Mouse (Mus musculus) heart, embryonic 11.5 days (tissue): ENCODE data around the gene Ubr4. TPM values are rescaled to one million over a fixed set of nuclear protein-coding genes. Genes with fewer than 3 reads are reported as not detected.

Experiments used
- ATAC-seq: fragments of 200-750 bp; cut with Nextera tagmentation; replicated peaks from 2 replicates; pipeline ENCODE4 v1.8.0; 2017; ENCODE audit warnings: moderate library complexity; ENCODE audit not compliant: insufficient number of reproducible peaks, low FRiP score, low TSS enrichment
- H3K27ac ChIP-seq: fragments of 300-500 bp; sonication (generic); 2 replicates; pipeline ENCODE4 v1.5.1; 2014; ENCODE audit warnings: mild to moderate bottlenecking, low read depth, low read length
- H3K27me3 ChIP-seq: fragments of 300-500 bp; sonication (generic); 2 replicates; pipeline ENCODE4 v1.6.1; 2014; ENCODE audit warnings: mild to moderate bottlenecking, low read length, mixed read lengths; ENCODE audit not compliant: control insufficient read depth, insufficient read depth
- H3K36me3 ChIP-seq: fragments of 300-500 bp; sonication (generic); 2 replicates; pipeline ENCODE4 v1.6.1; 2014; ENCODE audit warnings: mild to moderate bottlenecking, low read length, moderate library complexity, mixed read lengths; ENCODE audit not compliant: control insufficient read depth, insufficient read depth
- H3K4me1 ChIP-seq: fragments of 300-500 bp; sonication (generic); 2 replicates; pipeline ENCODE4 v1.6.1; 2014; ENCODE audit warnings: low read length; ENCODE audit not compliant: control insufficient read depth, insufficient read depth
- H3K4me2 ChIP-seq: fragments of 300-500 bp; sonication (generic); 2 replicates; pipeline ENCODE4 v1.6.1; 2014; ENCODE audit warnings: mild to moderate bottlenecking, moderate library complexity
- H3K4me3 ChIP-seq: fragments of 300-500 bp; sonication (generic); 2 replicates; pipeline ENCODE4 v1.5.1; 2014; ENCODE audit warnings: low read depth, low read length
- H3K9ac ChIP-seq: fragments of 300-500 bp; sonication (generic); 2 replicates; pipeline ENCODE4 v1.6.1; 2014; ENCODE audit warnings: mild to moderate bottlenecking, low read depth, low read length, moderate library complexity
- H3K9me3 ChIP-seq: fragments of 300-500 bp; sonication (generic); replicated peaks from 2 replicates; pipeline ENCODE4 v1.6.1; 2016; ENCODE audit warnings: low read length; ENCODE audit not compliant: control insufficient read depth
- WGBS: fragments of 180-500 bp; shearing (Covaris S2); extraction: QIAGEN DNeasy Blood & Tissue Kit; methylation state at CpG from one replicate; pipeline ENCODE4 v1.1.7; 2014; ENCODE audit not compliant: insufficient replicate concordance; 5-methylcytosine and 5-hydroxymethylcytosine counted together
- polyA plus RNA-seq: library from polyadenylated mRNA; unstranded; fragments of >200 nt; fragmentation: Nextera tagmentation; extraction: Ambion mirVana; gene quantifications from 2 replicates; pipeline ENCODE4 v1.2.1, GENCODE M21; 2014

Gene Ubr4
- polyA plus RNA-seq, 1 experiment from 2014 or later, result 71.5 TPM

DNA sequence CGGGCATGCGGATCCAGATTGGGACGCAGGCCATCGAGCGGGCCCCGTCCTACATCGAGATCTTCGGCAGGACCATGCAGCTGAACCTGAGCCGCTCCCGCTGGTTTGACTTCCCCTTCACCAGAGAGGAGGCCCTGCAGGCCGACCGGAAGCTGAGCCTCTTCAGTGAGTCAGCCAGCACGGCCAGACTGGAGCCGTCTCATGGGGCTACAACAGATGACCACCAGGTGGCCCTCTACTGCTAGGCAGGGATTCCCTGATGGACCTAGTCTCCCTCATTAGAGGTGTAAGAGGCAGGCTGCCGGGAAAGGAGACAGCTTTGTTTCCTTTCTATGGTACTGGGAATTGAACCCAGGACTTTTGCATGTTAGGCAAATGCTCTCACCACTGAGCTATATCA is 77.8 kb downstream of the Ubr4 start:
- Histone ChIP-seq H3K9ac (no peak overlapping the region), H3K4me1 (peaks cover 16% of the 10 kb centered on the region), H3K9me3 (no peaks in the 10 kb centered on the region), H3K4me2 (no peak overlapping the region), H3K36me3 (peaks cover 67% of the 10 kb centered on the region), H3K27me3 (no peaks in the 10 kb centered on the region), H3K4me3 (no peak overlapping the region), H3K27ac (no peak overlapping the region)
- 49% methylated on average over 15 of the region's 15 CpGs for WGBS
- no peak; the same call in 1 of the 2 replicates for ATAC-seq

DNA sequence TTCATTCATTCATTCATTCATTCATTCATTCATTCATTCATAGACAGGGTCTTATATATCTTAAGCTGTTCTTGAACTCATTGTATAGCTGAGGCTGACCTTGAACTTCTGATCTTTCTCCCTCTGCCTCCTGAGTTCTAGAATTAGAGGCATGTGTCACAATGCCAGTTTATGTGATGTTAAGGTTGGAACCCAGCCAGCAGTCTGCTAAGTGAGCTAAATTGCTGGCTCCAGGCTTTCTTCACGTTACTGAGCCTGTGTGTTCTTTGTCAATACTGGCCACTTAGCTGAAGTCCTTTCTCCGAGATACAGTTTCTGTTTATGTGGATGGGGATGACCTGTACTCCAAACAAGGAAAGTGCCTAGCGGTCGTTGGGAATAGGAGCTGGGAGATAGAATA is 78.5 kb downstream of the Ubr4 start:
- Histone ChIP-seq H3K4me2 (no peak overlapping the region), H3K36me3 (peaks cover 65% of the 10 kb centered on the region), H3K27ac (no peak overlapping the region; the same call in 1 of the 2 replicates), H3K4me3 (no peak overlapping the region), H3K4me1 (peaks cover 16% of the 10 kb centered on the region), H3K9me3 (no peaks in the 10 kb centered on the region), H3K27me3 (no peaks in the 10 kb centered on the region), H3K9ac (no peak overlapping the region)
- WGBS, result 55% methylated on average over 4 of the region's 4 CpGs
- no peak for ATAC-seq

DNA sequence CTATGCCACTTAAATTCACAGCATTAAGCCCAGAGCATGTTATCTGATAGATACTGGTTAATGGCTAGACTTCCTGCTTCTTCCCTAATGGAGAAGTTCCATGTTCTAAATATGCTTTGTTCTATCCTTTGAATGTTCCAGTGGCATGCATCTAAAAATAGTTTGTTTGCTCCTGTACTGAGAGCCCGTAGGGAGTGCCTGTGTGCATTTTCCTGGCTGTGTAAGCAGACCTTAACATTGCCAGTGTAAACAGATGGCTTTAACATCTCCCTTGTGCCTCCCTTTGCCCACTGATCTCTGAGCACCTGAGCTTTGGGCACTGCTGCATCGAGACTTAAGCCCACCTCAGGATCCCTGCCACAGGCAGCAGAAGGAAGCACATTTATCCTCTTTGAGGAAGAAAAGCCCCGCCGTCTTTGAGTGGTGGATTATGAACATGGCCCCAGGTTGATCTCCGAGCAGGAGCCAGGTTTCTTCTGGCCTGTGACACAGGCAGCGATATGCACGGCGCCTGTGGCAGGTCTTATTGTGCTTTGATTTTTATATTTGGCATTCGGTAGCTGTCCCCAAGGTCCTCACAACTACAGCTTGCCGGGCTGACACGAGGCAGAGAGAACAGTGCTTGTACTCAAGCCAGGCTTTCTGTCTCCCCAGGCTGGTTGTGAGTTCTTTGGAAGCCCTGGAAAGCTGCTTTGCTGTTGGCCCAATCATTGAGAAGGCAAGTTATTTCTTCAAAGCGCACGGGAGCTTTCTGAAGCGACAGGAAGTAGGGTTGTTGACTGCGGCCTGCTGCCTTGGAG is 80.8 kb downstream of the Ubr4 start:
- 77% methylated on average over 15 of the region's 15 CpGs for WGBS
- peaks cover 16% of the 10 kb centered on the region for H3K4me1 ChIP-seq
- H3K36me3 ChIP-seq, result peaks cover 66% of the 10 kb centered on the region
- H3K9me3 ChIP-seq, result no peaks in the 10 kb centered on the region
- no peaks in the 10 kb centered on the region for H3K27me3 ChIP-seq
- H3K27ac ChIP-seq, result peak overlapping the region; percentile 77
- H3K9ac ChIP-seq, result no peak overlapping the region
- H3K4me2 ChIP-seq, result no peak overlapping the region
- no peak overlapping the region for H3K4me3 ChIP-seq
- no peak for ATAC-seq

DNA sequence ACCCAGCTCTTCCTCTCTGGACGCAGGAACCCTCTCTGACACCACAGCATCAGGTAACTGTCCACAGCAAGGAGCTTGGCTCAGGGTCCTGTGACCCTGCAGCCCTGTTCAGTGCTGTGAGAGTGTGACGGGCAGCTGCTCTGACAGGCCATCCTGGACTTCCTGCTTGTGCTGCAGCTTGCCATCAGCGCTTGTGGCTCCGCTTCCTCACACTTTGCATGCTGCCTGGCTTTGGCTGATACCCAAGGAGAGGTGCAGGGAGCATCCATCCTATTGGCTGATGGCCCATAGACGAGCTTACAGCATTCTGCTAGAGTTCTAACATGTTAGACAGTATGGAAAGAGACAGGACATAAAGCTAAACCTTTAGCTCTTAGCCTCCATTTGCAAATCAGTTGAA is 88.8 kb downstream of the Ubr4 start:
- H3K4me2 ChIP-seq, result no peak overlapping the region
- no peak overlapping the region for H3K27ac ChIP-seq
- no peaks in the 10 kb centered on the region for H3K4me1 ChIP-seq
- 85% methylated on average over 5 of the region's 5 CpGs for WGBS
- peaks cover 62% of the 10 kb centered on the region for H3K36me3 ChIP-seq
- H3K9me3 ChIP-seq, result no peaks in the 10 kb centered on the region
- no peak for ATAC-seq
- H3K4me3 ChIP-seq, result no peak overlapping the region
- no peak overlapping the region for H3K9ac ChIP-seq
- no peaks in the 10 kb centered on the region for H3K27me3 ChIP-seq

DNA sequence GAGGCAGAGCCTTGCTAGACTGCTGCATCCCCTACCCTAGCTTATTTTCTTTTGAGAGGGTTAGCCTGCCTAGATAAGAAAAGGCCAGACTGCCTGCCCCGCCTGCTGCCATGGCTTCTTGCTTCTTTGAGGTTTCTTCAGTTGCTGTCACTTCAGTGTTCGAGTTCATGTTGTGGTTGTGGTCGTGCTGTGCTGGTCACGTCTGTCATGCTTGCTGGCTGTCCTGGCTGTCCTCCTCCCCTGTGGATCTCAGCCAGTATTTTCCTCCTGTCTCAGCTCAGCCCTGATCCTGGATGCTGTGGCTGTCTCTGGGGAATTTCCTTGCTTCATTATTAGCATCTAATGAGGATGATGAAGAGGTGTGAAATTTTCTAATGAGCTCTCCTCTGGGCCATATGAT is 89.4 kb downstream of the Ubr4 start:
- no peak overlapping the region for H3K4me3 ChIP-seq
- WGBS, result 86% methylated on average over 4 of the region's 4 CpGs
- no peak for ATAC-seq
- no peaks in the 10 kb centered on the region for H3K27me3 ChIP-seq
- no peak overlapping the region for H3K27ac ChIP-seq
- H3K4me1 ChIP-seq, result no peaks in the 10 kb centered on the region
- peaks cover 61% of the 10 kb centered on the region for H3K36me3 ChIP-seq
- H3K9ac ChIP-seq, result no peak overlapping the region
- H3K4me2 ChIP-seq, result no peak overlapping the region
- H3K9me3 ChIP-seq, result no peaks in the 10 kb centered on the region

DNA sequence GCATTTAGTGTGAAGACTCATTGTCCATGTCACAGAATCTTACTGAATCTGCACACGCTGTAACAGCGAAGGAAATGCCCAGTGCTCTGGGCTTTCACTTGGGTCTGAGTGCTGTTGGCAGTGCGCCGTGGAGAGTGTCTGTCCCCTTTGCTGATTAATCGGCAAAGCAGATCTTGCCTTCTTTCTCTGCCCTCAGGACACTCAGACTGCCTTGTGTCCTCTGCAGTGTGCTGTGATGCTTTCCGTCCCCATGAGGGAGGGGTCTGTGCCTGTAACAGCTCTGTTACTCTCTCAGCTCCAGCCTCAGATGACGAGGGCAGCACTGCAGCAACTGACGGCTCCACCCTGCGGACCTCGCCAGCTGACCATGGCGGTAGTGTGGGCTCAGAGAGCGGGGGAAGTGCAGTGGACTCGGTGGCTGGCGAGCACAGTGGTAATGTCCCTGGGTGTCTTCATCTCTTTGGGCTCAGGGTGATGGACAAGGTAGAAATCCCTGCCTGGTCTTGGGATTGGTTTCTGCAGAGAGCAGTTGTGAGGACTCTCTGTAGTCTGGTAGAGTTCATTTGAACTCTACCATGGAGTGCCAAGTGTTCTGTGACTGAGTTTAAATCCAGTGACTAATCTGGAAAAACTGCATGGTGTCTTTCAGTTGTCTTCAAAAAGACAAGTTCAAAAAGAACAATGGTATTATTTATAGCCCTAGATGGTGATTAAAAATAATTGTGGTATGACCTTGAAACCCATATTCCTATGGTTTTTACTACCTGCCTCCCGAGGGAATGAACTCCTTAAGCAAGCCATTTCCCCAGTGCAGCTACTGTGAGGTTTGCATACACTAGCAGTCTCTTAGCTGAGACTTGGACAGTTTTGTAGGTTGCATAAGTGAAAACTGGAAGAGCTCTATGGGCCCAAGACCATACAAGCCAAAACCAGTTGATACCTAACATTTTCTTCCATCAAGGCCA is 90.3 kb downstream of the Ubr4 start:
- 89% methylated on average over 15 of the region's 15 CpGs for WGBS
- H3K4me3 ChIP-seq, result no peak overlapping the region
- no peak for ATAC-seq
- H3K36me3 ChIP-seq, result peaks cover 56% of the 10 kb centered on the region
- H3K9ac ChIP-seq, result no peak overlapping the region
- no peaks in the 10 kb centered on the region for H3K9me3 ChIP-seq
- no peaks in the 10 kb centered on the region for H3K27me3 ChIP-seq
- no peaks in the 10 kb centered on the region for H3K4me1 ChIP-seq
- no peak overlapping the region for H3K27ac ChIP-seq
- H3K4me2 ChIP-seq, result no peak overlapping the region

DNA sequence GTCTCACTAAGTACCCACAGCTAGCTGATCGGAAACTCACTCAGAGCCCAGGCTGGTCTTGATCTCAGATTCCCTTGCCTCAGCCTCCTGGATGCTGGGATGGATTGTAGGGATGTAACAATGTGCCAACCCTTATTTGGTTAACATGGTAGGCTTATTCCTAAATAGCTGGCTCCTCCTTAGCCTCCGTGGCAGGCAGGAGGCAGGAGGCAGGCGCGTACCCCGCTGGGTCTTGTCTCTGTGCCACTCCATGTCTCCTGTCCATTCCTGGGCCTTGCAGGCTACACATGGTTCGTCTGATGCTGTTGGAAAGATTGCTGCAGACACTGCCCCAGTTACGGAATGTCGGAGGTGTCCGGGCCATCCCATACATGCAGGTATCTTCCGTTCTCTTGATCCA is 91.9 kb downstream of the Ubr4 start:
- no peak overlapping the region for H3K9ac ChIP-seq
- no peak overlapping the region for H3K27ac ChIP-seq
- H3K4me1 ChIP-seq, result no peaks in the 10 kb centered on the region
- no peak for ATAC-seq
- H3K4me2 ChIP-seq, result no peak overlapping the region
- peaks cover 68% of the 10 kb centered on the region for H3K36me3 ChIP-seq
- H3K27me3 ChIP-seq, result no peaks in the 10 kb centered on the region
- no peak overlapping the region for H3K4me3 ChIP-seq
- no peaks in the 10 kb centered on the region for H3K9me3 ChIP-seq
- WGBS, result 93% methylated on average over 10 of the region's 10 CpGs

DNA sequence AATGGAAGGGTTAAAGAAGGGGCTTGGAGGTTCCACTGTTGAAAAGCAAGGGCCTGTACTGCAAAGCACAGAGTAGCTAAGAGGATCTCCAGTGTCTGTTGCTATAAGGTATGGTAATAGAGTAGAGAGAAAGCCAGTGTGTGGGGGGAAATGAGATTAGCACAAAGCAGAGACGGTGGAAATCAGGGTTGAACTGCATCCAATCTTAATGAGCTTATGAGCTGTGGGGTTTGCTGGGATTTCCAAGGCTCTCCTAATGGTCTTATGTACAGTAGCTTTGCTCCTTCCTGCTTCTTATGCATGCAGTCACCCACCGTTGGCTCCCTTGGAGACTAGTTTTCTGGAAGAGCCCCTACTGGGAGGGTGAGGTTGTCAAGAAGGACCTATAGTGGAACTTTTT is 93.8 kb downstream of the Ubr4 start:
- Histone ChIP-seq H3K9me3 (no peaks in the 10 kb centered on the region), H3K27me3 (no peaks in the 10 kb centered on the region), H3K4me1 (no peaks in the 10 kb centered on the region), H3K4me3 (no peak overlapping the region), H3K4me2 (no peak overlapping the region), H3K9ac (no peak overlapping the region), H3K36me3 (peaks cover 71% of the 10 kb centered on the region), H3K27ac (no peak overlapping the region)
- ATAC-seq, result no peak
- WGBS, result 89% methylated on average over 2 of the region's 2 CpGs
